Mouse (Mus musculus) monocyte, adult 2 months (primary cell): ENCODE results near the gene Gm14409.
"Not testable (repeated sequence)": the region's sequence is repeated elsewhere in the genome, so short reads cannot be mapped to it uniquely, and the experiment has no call there.

ENCODE experiments used
- DNase-seq, 2 experiments: peaks; one replicate each; pipeline ENCODE4 v3.0.0; 2022; ENCODE audit warnings: low spot score in 2 of 2, low read depth in 1 of 2

Gm14409 gene

GRCm38 (mm10) chr2:177266936-177267335, at the start of gene Gm14409:
Gene Gm14409 (minus strand): TSS chr2:177267036.
- DNase-seq = not testable (repeated sequence)

GRCm38 (mm10) chr2:177309627-177310026, 42.8 kb upstream of the Gm14409 start:
- DNase-seq = not testable (repeated sequence)

GRCm38 (mm10) chr2:177304980-177305379, 38.1 kb upstream of the Gm14409 start:
- DNase-seq = not testable (repeated sequence)

- not testable (repeated sequence) for DNase-seq
Observed at GRCm38 (mm10) chr2:177283701-177284100, 16.9 kb upstream of the Gm14409 start.

- not testable (repeated sequence) for DNase-seq
Observed at GRCm38 (mm10) chr2:177277754-177278153, 10.9 kb upstream of the Gm14409 start.

- DNase-seq = not testable (repeated sequence)
Observed at GRCm38 (mm10) chr2:177272237-177272636, 5.4 kb upstream of the Gm14409 start.

GRCm38 (mm10) chr2:177247449-177247848, 19.4 kb downstream of the Gm14409 start:
- DNase-seq = not testable (repeated sequence)

GRCm38 (mm10) chr2:177230461-177230860, 36.4 kb downstream of the Gm14409 start:
- DNase-seq = not testable (repeated sequence)
